Mouse (Mus musculus): Measurements from ENCODE around the gene Cplx2.

The Cplx2 gene

DNA sequence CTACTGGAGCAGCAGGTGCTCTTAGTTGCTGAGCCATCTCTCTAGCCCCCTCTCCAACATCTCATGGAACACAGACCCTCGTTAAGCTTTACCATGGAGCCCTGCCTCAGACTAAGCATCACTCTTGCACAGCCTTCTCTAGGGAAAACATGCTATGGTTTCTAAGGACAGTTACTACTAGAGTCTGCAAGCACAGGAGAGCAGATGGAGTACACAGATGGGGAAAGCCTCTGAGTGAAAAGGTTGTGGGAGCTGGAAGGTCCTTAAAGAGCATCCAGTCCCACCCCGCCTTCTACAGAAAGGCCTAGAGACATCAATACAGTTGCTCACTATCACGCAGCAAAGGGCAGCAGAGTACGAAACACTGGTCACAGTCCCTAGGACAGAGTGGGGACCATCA is 20.2 kb downstream of the Cplx2 start:
- in situ Hi-C loops (cut with MboI; ENCODE audit: low pct_unique_long_range_greater_than_20kb in 1 of 2, low sequenced_read_pairs in 2 of 2, unreplicated experiment in 1 of 2), result no loop called here

DNA sequence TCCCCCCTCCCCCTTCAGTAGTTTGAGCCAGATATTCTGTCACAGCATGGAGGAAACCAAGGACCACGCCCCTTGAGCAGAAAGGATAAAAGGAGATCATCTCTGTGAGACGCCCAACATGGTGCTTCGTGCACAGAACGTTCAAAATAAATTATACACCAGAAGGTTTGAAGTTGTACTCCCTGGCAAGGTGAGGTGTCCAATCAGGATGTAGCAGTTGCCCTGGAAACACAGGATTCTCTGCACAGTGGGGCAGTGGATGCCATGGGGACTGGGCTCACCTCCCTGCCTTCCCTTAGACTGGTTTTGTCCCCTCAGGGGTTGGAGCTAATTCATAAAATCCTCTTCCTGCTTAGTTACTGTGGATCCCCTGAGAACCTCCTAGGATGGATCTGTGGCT is 25.9 kb downstream of the Cplx2 start:
- in situ Hi-C loops (cut with MboI; ENCODE audit: low pct_unique_long_range_greater_than_20kb in 1 of 2, low sequenced_read_pairs in 2 of 2, unreplicated experiment in 1 of 2), result no loop called here

DNA sequence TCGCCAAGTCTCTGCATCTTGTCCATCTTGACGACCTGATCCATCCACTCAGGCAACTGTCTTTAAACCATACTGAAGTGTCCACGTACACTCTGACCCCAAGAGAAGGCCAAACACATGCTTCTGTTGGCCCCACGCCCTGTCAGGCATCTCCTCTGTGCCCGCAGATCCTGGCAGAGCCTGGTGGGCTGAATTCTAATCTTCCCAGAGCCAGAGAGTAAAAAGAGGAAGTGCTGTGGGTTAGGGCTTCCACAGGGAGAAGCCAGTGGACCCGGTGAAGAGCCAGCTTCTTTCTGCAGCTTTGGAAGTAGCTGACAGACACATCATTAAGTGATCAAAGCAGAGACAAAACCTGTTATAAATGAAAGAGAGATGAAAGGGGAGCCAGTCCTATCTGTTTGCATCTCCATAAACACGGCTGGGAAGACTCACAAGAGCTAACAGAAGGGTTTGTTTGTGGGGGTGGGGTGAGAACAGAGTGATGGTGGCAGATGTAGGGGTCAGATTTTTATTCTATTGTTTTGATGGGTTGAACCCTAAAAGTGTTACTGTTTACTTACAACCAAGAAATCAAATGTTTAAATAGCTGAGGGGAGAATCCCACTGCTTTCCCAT is 29.5 kb downstream of the Cplx2 start:
- in situ Hi-C loops (cut with MboI; ENCODE audit: low pct_unique_long_range_greater_than_20kb in 1 of 2, low sequenced_read_pairs in 2 of 2, unreplicated experiment in 1 of 2), result no loop called here

DNA sequence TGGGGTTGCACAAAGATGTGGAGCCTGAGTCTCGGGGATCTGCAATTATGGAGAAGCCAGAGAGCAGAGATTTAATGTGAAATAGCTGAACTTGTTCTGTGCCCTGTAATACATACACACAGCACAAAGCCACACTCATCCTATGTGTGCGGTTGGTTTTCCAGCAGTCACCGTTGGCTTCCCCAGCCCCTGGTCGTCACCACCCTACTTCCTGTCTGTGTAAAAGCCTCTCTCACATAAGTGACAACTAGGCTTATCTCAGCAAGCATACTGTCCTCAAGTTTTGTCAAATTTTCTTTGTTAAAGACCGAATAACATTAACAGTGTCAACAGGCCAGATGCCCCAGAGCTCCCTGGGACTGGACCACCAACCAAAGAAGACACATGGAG is 30.0 kb downstream of the Cplx2 start:
- in situ Hi-C loops (cut with MboI; ENCODE audit: low pct_unique_long_range_greater_than_20kb in 1 of 2, low sequenced_read_pairs in 2 of 2, unreplicated experiment in 1 of 2), result no loop called here

DNA sequence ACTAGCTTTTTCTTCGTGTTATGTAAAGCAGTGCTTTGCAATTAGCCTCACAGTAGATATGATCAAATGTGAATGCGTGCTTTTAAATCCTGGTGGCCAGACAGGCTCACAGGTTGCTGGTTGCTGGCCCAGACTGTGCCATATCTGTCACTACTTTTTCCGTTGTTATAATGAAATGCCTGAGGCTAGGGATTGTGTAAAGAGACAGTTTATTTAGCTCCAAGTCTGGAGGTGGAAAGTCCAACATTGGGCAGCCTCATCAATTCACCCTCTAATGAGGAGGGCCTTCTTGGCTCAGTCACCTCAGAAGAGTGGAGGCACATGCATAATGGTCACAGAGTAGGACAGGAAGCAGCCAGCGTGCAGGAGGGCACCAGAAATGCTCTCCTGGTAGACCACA is 31.2 kb downstream of the Cplx2 start:
- in situ Hi-C loops (cut with MboI; ENCODE audit: low pct_unique_long_range_greater_than_20kb in 1 of 2, low sequenced_read_pairs in 2 of 2, unreplicated experiment in 1 of 2), result no loop called here

DNA sequence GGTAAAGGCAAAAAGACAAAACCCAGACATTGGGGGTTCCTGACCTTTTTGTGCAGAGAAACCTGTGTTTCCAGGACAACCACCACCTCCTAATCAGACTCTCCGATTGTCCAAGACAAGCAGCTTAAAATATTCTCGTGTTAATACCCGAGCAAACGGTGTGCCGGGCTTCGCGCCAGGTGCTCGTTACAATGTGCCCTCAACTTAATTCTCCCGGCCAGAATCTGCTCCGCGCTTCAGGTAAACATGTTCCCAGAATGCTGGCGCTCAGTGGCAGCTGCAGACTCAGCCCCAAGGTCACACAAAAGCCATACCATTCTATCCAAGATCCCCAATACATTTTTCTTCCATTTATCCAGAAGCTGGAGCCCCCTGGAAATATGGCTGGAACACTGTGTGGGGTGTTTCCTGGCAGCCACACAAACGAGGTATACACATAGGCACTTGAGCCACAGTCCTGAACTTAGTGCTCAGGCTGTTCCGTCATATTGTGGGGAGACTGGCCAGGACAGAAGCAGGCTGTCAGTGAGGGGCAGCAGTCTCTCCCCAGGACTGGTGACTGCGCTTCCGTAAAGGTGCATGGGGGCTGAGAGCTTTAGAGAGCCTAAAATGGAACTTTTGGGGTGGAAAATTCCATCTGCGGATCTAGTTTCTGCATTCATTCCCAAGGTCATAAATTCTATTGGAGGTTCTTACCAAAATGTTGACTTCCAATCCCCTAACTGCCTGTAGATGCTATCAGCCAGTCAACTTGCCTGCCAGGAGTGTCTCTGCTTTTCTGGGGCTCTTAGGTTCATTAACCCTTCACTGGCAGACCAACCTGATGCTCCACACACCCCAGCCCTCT is 32.3 kb downstream of the Cplx2 start:
- in situ Hi-C loops (cut with MboI; ENCODE audit: low pct_unique_long_range_greater_than_20kb in 1 of 2, low sequenced_read_pairs in 2 of 2, unreplicated experiment in 1 of 2), result no loop called here

DNA sequence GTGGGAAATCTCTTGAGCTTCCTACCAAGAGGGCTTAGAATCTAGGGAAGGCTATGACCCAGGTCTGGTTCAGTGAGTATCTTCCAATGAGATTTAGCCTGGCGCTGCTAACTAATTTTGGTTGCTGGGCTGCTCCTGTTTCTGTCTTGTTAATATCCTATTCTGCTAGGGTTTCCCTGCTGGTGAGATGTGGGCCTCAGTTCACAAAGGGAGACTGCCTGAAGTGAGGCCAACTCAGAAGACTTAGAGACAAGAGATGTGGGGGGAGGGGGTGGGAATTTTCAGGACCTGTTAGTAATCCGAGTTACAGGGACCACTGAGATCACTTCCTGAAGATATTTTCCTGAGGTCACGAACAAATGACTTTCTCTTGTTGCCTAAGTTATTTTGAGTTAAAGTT is 33.1 kb downstream of the Cplx2 start:
- in situ Hi-C loops (cut with MboI; ENCODE audit: low pct_unique_long_range_greater_than_20kb in 1 of 2, low sequenced_read_pairs in 2 of 2, unreplicated experiment in 1 of 2), result no loop called here

DNA sequence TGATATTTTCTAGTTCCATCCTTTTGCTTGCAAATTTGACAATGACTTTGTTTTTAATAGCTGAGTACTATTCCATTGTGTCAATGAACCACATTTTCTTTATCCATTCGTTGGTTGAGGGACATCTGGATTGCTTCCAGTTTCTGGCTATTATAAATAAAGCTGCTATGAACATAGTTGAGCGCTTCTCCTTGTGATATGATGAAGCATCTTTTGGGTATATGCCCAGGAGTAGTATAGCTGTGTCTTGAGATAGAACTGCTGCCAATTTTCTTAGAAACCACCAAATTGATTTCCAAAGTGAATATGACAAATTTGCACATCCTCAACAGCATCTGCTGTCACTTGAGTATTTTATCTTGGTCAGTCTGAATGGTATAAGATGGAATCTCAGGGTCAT is 34.7 kb downstream of the Cplx2 start:
- in situ Hi-C loops (cut with MboI; ENCODE audit: low pct_unique_long_range_greater_than_20kb in 1 of 2, low sequenced_read_pairs in 2 of 2, unreplicated experiment in 1 of 2), result no loop called here

DNA sequence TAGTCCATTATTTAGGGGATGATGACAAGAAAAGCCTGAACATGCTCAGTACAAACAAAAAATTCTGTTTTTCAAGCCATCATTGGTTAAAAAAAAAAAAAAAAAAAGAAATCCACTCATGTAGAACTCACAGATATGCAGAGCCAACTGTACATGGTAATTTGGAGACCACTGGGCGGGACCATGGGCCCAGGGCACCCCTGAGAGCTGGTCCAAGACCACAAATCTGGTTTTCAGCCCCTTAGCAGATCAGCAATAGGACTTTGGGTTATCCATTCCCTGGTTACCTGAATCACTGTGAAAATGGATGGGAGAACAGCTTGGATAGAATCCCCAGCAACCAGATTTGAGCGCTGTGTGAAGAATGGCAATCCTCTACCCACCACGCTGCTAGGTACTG is 40.5 kb downstream of the Cplx2 start:
- in situ Hi-C loops (cut with MboI; ENCODE audit: low pct_unique_long_range_greater_than_20kb in 1 of 2, low sequenced_read_pairs in 2 of 2, unreplicated experiment in 1 of 2), result no loop called here

DNA sequence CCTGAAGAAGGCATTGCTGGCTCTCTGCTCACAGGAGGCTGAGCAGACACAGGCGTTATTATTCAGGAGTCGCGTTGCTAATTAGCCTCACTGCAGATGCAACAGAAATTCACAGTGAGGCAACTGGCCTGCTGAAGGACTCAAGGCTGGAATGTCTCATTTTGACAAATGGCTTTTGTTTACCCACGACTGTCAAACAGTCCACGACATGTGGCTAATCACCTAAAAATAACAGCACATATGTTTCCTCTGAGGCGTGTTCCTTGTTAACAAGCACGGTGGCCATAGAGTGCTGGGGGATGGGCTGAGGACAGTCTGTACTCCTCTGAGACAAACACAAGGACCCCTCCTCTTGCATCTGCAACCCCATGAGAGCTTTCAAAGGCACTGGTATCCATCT is 41.1 kb downstream of the Cplx2 start:
- in situ Hi-C loops (cut with MboI; ENCODE audit: low pct_unique_long_range_greater_than_20kb in 1 of 2, low sequenced_read_pairs in 2 of 2, unreplicated experiment in 1 of 2), result no loop called here

DNA sequence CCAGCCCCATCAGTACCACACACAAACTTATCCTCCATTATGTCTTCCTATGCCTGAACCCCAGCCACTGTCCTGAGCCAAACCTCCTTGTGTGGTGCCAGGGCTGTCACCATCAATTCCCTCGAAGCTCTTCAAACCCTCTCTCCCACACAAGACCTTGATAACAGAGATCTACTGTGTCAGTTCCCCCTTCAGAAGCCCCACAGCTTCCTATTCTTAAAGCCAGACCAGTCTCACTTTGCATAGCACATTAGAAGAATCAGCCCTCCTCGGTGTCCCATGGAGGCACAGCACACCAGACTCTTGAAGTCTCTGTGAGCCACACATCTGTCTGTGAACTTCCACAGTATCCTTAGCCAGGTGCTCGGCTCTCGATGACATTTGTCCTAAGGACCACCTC is 41.6 kb downstream of the Cplx2 start:
- in situ Hi-C loops (cut with MboI; ENCODE audit: low pct_unique_long_range_greater_than_20kb in 1 of 2, low sequenced_read_pairs in 2 of 2, unreplicated experiment in 1 of 2), result no loop called here

DNA sequence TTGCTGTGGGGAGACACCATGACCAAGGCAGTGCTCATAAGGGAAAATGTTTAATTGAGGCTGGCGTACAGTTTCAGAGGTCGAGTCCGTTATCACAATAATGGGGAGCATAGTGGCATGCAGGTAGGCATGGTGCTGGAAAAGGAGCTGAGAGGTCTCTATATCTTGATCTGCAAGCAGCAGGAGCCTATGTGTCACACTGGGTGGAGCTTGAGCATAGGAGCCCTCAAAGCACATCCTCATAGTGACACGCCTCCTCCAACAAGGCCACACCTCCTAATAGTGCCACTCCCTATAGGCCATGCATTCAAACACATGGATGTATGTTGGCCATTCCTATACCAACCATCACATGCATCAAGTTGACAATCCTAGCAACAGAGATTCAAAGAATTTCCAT is 43.9 kb downstream of the Cplx2 start:
- in situ Hi-C loops (cut with MboI; ENCODE audit: low pct_unique_long_range_greater_than_20kb in 1 of 2, low sequenced_read_pairs in 2 of 2, unreplicated experiment in 1 of 2), result no loop called here

DNA sequence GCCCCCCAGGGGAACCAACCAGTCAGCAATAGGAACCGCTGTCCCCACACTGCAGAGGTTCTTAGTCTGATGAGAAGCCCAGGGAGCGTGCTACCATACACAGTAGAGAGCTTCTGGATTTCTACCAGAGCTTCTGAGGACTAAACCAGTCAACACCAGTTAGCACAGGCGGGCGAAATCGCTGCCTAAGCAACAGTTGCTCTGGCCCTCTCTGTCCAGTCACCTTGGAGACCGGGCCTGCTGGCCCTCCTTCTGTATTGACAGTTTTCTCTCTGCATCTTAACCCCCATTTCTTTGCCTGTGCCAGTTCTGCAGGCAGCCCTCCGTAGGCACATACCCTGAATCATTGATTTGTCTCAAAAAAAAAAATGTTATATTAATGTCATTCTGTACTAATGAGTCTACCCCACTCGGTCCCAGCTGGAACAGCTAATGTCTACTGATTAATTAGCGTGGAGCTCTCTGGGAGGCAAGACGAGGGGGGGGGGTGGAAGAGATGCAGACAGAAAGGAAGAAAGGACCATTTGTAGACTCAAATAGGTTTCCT is 47.7 kb downstream of the Cplx2 start:
- in situ Hi-C loops (cut with MboI; ENCODE audit: low pct_unique_long_range_greater_than_20kb in 1 of 2, low sequenced_read_pairs in 2 of 2, unreplicated experiment in 1 of 2), result no loop called here

DNA sequence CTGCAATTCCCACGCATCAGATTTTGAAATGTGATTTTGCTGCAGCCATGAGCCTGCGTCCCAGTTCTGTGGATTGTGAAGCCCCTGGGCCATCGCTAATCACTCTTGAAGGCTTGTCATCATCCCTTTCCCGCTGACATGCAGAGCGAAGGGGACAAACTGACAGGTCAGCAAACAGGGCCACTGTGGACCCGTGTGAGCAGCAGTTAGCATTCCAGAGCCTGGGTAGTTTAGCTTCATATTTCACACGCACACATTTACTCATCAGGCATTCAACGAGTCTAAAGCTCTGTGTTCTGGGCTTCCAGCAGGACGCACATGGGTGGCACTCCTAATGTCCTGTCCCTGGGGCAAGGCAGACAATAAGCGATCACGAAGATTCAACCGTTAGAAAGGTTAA is 49.1 kb downstream of the Cplx2 start:
- in situ Hi-C loops (cut with MboI; ENCODE audit: low pct_unique_long_range_greater_than_20kb in 1 of 2, low sequenced_read_pairs in 2 of 2, unreplicated experiment in 1 of 2), result no loop called here

DNA sequence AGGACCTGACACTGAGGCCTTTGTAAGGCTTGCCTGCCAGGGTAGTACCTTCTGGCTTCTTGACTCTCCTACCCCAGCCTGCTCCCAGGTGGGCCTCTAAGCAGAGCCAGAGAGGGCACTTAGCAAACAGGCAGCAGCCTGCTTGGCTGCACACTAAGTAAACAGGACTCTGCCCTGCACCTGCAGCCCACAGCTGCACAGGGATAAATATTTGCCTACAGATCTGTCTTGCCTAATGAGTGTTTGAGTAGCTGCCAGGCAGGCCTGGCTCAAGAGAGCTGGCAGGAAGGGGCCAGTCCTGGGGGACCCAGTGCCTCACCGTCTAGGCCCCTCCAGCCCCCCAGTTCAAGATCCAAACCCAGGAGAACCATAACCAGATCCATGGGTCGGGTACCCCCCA is 54.1 kb downstream of the Cplx2 start:
- in situ Hi-C loops (cut with MboI; ENCODE audit: low pct_unique_long_range_greater_than_20kb in 1 of 2, low sequenced_read_pairs in 2 of 2, unreplicated experiment in 1 of 2), result no loop called here

DNA sequence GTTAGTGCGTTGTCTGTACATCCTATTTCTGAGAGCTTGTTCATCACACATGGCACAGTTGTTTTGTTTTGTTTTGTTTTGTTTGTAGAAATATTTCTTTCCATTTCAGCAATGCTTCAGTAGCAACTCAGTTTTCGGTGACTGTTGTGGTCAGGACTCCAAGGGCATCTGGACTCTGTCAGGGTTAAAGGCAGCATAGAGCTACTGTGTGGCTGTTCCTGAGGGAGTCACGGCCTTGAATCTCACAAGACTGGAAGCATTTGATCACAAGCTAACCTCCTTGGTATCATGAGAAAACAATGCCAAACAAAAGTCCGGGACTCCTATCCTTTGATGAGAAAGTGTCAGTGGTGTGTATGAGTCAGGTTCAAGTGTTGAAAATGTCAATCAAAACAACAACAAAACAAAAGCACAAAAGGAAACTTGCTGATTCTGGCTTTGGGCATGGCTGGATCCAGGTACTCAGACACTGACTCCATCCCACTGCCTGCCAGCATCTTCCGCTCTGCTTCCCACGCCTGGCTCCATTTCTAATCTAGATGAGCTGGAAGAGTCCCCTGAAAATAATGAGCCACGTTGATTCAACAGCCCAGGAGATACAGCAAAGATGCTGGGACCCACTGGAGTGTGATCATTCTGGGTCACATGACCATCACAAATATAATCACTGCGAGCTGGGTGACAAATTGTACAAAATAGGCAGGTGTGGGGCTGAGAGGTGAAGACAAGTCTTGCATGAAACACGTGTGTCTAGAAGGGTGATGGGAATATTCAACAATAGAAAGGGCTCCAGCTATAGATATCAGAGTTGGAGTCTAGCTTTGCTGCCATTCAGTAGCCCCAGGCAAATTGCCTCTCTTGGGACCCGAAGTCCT is 55.9 kb downstream of the Cplx2 start:
- in situ Hi-C loops (cut with MboI; ENCODE audit: low pct_unique_long_range_greater_than_20kb in 1 of 2, low sequenced_read_pairs in 2 of 2, unreplicated experiment in 1 of 2), result no loop called here

DNA sequence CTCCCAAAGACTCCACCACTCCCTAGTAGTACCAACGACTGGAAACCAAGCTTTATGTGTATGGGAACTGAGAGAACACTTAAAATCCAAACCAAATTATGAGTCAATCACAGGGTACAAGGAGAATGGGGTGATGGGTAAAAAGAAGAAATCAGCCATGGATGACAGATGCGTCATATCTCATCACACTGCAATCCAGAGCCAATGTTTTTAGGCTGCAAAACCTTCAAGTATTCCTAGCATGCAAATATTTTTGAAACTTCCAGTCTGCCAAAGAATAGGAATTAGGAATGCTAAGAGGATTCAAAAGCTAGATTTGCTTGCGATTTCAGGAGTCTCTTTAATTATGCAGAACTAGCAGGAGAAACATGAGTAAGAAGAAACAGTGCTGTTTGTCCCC is 57.6 kb downstream of the Cplx2 start:
- in situ Hi-C loops (cut with MboI; ENCODE audit: low pct_unique_long_range_greater_than_20kb in 1 of 2, low sequenced_read_pairs in 2 of 2, unreplicated experiment in 1 of 2), result no loop called here

DNA sequence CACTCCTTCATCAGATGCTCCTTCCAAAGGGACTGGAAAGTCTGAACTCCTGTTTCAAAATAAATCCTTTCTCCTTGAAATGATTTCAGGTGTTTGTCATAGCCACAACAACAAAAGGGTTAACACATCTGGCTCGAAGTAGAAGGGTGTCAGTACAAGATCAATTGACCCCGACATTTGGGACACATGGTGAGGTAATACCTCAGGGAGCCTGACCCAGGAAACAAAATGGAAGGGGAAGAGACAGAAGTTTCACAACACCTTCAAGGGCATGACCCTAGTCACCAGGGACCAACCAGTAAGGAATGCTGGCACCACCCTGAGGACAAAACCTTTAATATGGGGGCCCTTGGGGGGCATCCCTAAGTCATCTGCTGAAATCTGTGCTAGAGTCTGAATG is 58.9 kb downstream of the Cplx2 start:
- in situ Hi-C loops (cut with MboI; ENCODE audit: low pct_unique_long_range_greater_than_20kb in 1 of 2, low sequenced_read_pairs in 2 of 2, unreplicated experiment in 1 of 2), result no loop called here

DNA sequence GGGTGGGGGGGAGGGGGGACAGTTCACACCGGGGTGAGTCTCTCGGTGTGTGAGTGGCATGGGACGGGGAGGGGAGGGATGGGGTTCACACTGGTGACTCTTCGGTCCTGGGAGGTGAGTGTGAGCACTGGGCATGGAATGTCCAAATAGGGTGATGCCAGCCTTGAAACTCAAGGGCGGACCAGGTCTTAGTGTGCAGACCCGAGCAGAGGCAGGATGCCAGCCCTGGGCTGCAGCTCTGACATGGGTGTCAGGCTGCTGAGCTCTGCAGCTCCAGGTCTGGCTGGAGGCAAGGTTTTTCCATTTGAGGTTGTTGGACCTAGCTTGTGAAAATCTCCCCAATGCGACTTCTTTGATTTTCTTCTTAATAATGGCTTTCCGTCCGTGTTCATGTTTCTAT is 60.0 kb downstream of the Cplx2 start:
- in situ Hi-C loops (cut with MboI; ENCODE audit: low pct_unique_long_range_greater_than_20kb in 1 of 2, low sequenced_read_pairs in 2 of 2, unreplicated experiment in 1 of 2), result no loop called here
